Mouse (Mus musculus): Measurements from ENCODE around the gene Olfr1257. TPM values are rescaled to one million over a fixed set of nuclear protein-coding genes. Genes with fewer than 3 reads are reported as not detected.
"Not testable (repeated sequence)": the region's sequence is repeated elsewhere in the genome, so short reads cannot be mapped to it uniquely, and the experiment has no call there.

The Olfr1257 gene
- total RNA-seq (2021), result not detected
- long read RNA-seq, experiment 1, result 0 reads
- long read RNA-seq, experiment 2, result 0 reads

DNA sequence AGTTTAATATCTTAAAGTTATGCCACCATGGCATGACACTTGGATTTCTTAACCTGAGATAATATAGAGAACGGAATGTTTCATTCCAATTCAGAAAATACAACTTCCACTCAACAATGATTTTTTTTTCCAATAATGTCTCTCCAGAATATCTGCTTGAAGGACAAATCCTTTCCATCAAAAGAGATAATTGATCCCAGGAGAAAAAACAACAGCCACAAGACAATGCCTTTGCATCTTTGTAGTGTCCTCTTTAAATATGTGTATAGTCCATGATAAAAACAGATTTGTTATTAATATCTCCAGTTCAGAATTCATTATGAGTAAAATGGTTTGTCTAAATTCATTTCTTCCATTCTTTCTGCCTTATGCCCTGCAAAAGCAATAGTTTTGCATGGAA lies at the start of gene Olfr1257:
Olfr1257 (plus strand) TSS at position 301 of the 400 bp plus-strand sequence.
- DNase-seq (ENCODE audit: low spot score in 2 of 2), result no peak
- Histone ChIP-seq H3K27ac (no peak within 1 kb of the TSS), H3K4me3 (no peak within 1 kb of the TSS)
- TF ChIP-seq CTCF (conservative IDR thresholded peaks at IDR 0.05), result no peak

DNA sequence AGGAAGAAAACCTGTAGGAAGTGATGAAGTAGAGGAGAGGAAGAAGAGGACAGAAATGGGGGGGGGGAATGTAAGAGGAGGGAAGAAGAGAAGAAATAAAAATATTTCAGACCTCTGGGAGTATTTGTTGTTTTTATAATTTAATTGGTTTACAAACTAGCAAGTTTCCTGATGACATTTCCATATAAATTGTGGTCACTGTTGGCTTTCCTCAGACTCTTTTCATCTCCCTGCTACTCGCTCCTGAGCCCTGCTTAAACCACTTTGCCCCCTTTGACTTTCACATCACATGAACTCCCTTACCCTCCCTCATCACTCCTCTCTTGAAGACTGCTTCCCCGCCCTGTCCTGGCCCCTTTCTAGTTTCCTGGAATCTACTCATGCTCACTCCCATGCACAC lies 36.8 kb upstream of the Olfr1257 start, which contains the start of gene Olfr1256:
Olfr1256 (minus strand) TSS at position 101 of the 400 bp plus-strand sequence.
- no peak for TF ChIP-seq CTCF (conservative IDR thresholded peaks at IDR 0.05)
- H3K4me3 ChIP-seq, result no peak within 1 kb of the TSS
- DNase-seq (ENCODE audit: low spot score in 2 of 2), result no peak
- no peak within 1 kb of the TSS for H3K27ac ChIP-seq

DNA sequence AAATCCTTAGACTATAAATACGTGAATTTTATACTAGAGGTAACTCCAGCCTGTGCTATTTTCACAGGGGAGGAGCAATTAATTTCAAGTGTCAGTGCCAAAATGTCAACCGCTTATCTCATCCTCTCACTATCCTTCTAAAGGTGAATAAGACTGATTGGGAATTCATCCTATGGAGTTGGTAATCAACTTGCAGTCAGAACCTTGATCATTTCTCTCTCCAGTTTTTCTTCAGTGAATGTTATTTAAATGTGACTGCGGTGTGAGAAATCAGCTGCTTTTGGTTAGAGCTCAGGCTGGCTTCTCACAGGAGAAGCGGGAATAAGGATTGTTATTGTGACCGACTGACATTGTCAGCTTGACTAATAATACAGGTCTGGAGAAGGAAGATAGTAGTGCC lies 30.1 kb upstream of the Olfr1257 start, which contains the start of gene Olfr48:
Olfr48 (minus strand) TSS at position 101 of the 400 bp plus-strand sequence.
- DNase-seq (ENCODE audit: low spot score in 2 of 2), result no peak
- H3K27ac ChIP-seq, result no peak within 1 kb of the TSS
- H3K4me3 ChIP-seq, result no peak within 1 kb of the TSS
- no peak for TF ChIP-seq CTCF (conservative IDR thresholded peaks at IDR 0.05)

DNA sequence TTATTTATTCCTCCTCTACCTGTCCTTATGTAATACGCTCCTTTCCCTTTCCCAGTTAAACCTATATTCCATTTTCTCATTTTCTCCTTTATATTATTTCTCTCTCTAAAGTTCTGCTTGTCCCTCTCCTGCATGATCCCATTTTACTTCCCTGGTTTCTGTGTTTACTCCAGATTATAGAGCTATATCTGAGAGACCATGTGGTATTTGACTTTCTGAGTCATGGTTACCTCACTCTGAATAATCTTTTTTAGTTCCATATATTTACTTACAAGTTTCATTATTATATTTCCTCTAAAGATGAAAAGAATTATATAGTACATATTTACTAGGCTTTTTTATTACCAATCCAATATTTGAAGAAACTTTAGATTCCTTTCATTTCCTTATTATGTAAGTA lies 29.0 kb upstream of the Olfr1257 start:
- DNase-seq (ENCODE audit: low spot score in 2 of 2), result no peak
- no peak for TF ChIP-seq CTCF (conservative IDR thresholded peaks at IDR 0.05)
- Histone ChIP-seq H3K27ac (no peak overlapping the region), H3K4me3 (no peak overlapping the region)

DNA sequence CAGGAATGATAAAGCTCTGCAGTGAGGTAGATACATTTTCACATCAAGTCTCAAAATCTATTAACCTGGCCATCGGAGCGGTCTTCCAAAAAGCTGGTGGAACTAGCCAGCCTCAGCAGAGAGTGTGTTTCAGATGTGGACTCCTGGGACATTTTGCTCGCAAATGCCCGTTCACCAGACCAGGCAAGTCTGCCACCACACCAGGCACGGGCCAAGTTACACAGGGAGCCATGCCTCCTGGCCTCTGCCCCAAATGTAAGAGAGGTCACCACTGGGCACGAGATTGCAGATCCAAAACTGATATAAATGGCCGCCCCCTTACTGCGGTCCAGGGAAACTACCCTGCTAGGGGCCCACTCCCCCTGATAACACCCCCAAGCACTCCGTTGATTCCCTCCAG lies 34.4 kb downstream of the Olfr1257 start:
- H3K27ac ChIP-seq; H3K4me3 ChIP-seq; DNase-seq (ENCODE audit: low spot score in 2 of 2): not testable (repeated sequence)

DNA sequence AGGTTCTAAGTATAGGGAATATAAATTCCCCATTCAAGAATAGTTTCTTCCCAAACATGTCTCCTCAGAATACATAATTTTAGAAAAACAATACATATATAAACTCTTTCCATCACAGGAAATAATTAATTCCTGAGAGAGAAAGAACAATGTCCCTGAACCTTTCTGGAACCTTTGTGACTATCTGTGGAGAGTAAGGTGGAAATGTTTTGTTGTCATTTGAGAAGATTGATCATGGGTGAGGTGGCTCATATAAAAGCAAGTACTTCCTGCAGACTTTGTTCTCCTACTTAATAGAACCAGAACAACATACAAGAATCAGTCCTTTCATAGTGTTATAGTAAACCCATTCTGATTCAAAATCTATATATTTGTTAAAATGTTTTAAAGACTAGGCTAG lies 48.8 kb downstream of the Olfr1257 start, which contains the start of gene Olfr1258:
Olfr1258 (plus strand) TSS at position 301 of the 400 bp plus-strand sequence.
- TF ChIP-seq CTCF (conservative IDR thresholded peaks at IDR 0.05), result no peak

More for the DNA sequence above, 48.8 kb downstream of the Olfr1257 start, which contains the start of gene Olfr1258:
- DNase-seq (ENCODE audit: low spot score in 2 of 2), result no peak
- no peak within 1 kb of the TSS for H3K4me3 ChIP-seq
- no peak within 1 kb of the TSS for H3K27ac ChIP-seq

Other genes starting within 250 kb of the Olfr1257 start
- gene Olfr1249, start 243.5 kb upstream of the Olfr1257 start, total RNA-seq (2021), result not detected
- gene Olfr1250, start 217.0 kb upstream of the Olfr1257 start, total RNA-seq (2021), result not detected
- not detected for gene Olfr1251, start 206.5 kb upstream of the Olfr1257 start, total RNA-seq (2021)
- not detected for gene Olfr1252, start 153.4 kb upstream of the Olfr1257 start, total RNA-seq (2021)
- not detected for gene Olfr1253, start 121.3 kb upstream of the Olfr1257 start, total RNA-seq (2021)
- gene Olfr1254, start 84.8 kb upstream of the Olfr1257 start, total RNA-seq (2021), result not detected
- not detected for gene Olfr1255, start 66.4 kb upstream of the Olfr1257 start, total RNA-seq (2021)
- not detected for gene Olfr1256, start 36.9 kb upstream of the Olfr1257 start, total RNA-seq (2021)
- not detected for gene Olfr48, start 30.2 kb upstream of the Olfr1257 start, total RNA-seq (2021)
- gene Olfr1258, start 48.9 kb downstream of the Olfr1257 start, total RNA-seq (2021), result not detected
- gene Olfr1259, start 70.2 kb downstream of the Olfr1257 start, total RNA-seq (2021), result not detected
- gene Olfr1260, start 95.9 kb downstream of the Olfr1257 start, total RNA-seq (2021), result not detected
- gene Olfr1261, start 112.8 kb downstream of the Olfr1257 start, total RNA-seq (2021), result not detected
- not detected for gene Olfr1262, start 121.7 kb downstream of the Olfr1257 start, total RNA-seq (2021)
- not detected for gene Olfr1263, start 133.7 kb downstream of the Olfr1257 start, total RNA-seq (2021)
- not detected for gene Olfr1264, start 147.1 kb downstream of the Olfr1257 start, total RNA-seq (2021)
- gene Olfr1265, start 156.9 kb downstream of the Olfr1257 start, total RNA-seq (2021), result not detected
- gene Olfr140, start 185.2 kb downstream of the Olfr1257 start, total RNA-seq (2021), result not detected
- gene Olfr1269, start 243.0 kb downstream of the Olfr1257 start, total RNA-seq (2021), result not detected